Mouse (Mus musculus) common myeloid progenitor, adult 5-6 weeks (primary cell): Measurements from ENCODE around the gene Krtap6-5. TPM values are rescaled to one million over a fixed set of nuclear protein-coding genes. Genes with fewer than 3 reads are reported as not detected.
"Not testable (repeated sequence)": the region's sequence is repeated elsewhere in the genome, so short reads cannot be mapped to it uniquely, and the experiment has no call there.

Experiments used
- ATAC-seq: replicated peaks from 2 replicates; pipeline ENCODE4 v1.8.0; 2016; ENCODE audit warnings: low read depth, mild to moderate bottlenecking, moderate TSS enrichment, inconsistent platforms; ENCODE audit not compliant: poor library complexity, severe bottlenecking
- total RNA-seq: library from RNA; stranded (forward); fragments of 200-1000, 187-1606 nt; gene quantifications from 2 replicates; pipeline ENCODE4 v1.2.3, GENCODE M21; 2017

Krtap6-5 gene
- not detected in 2 replicates for total RNA-seq

DNA sequence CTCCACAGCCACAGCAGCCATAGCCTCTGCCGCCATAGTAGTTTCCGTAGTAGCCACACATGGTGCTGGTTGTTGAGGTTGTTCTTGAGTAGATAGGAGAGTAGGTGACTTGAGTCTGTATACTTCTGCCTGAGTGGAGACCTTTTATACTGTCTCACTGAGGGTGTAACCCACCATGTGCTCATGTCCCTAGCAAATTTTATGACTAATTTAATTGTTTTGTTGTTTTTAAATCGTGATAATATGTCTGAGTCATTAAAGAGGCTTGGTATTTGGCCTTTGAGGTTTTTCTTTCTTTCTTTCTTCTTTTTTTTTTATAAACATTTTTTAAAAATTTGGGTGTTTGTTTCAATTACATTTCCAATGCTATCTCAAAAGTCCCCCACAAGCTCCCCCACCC is at the start of gene Krtap6-5:
Gene Krtap6-5, minus strand, starts transcription at position 101 of the 400 bp plus-strand sequence.
- no peak for ATAC-seq

- not testable (repeated sequence) for ATAC-seq
Observed at GRCm38 (mm10) chr16:89071041-89071440, 23.4 kb upstream of the Krtap6-5 start.

GRCm38 (mm10) chr16:89063902-89064301 is 16.2 kb upstream of the Krtap6-5 start, which contains the start of gene 1110025L11Rik:
1110025L11Rik (minus strand) TSS chr16:89064002.
- ATAC-seq = not testable (repeated sequence)

DNA sequence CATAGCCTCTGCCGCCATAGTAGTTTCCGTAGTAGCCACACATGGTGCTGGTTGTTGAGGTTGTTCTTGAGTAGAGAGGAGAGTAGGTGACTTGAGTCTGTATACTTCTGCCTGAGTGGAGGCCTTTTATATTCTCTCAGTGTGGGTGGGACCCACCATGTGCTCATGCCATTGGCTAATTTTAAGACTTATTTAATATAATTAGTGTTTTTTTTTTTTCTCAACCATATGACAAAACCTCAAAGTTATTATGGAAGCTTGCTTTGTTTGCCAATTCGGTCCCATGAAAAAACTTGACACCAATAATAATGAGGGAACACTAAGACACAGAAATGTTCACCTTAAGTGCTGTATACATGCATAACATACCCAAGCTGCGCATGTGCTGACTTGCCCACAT is 6.3 kb downstream of the Krtap6-5 start, which contains the start of gene Gm10228:
Gene Gm10228, minus strand, starts transcription at position 101 of the 400 bp plus-strand sequence.
- not testable (repeated sequence) for ATAC-seq

- not testable (repeated sequence) for ATAC-seq
Observed at GRCm38 (mm10) chr16:89031399-89031798, 16.3 kb downstream of the Krtap6-5 start, which contains the start of gene Krtap6-1. Krtap6-1 (plus strand) TSS chr16:89031699.

DNA sequence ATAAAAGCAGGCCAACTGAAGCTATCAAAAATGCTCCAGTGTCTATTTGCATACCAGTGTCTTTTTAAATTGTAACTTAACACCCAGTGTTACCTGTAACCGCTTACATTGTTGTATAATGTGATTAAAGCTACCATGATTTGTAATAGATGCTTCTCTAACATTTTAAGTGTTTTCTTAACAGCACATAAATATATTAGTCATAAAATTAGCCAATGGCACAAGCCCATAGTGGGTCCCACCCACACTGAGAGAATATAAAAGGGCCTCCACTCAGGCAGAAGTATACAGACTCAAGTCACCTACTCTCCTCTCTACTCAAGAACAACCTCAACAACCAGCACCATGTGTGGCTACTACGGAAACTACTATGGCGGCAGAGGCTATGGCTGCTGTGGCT is 32.7 kb downstream of the Krtap6-5 start, which contains the start of gene Gm10229:
Gene Gm10229, plus strand, starts transcription at position 301 of the 400 bp plus-strand sequence.
- not testable (repeated sequence) for ATAC-seq

GRCm38 (mm10) chr16:89013973-89014372 is 33.7 kb downstream of the Krtap6-5 start:
- ATAC-seq = no peak

DNA sequence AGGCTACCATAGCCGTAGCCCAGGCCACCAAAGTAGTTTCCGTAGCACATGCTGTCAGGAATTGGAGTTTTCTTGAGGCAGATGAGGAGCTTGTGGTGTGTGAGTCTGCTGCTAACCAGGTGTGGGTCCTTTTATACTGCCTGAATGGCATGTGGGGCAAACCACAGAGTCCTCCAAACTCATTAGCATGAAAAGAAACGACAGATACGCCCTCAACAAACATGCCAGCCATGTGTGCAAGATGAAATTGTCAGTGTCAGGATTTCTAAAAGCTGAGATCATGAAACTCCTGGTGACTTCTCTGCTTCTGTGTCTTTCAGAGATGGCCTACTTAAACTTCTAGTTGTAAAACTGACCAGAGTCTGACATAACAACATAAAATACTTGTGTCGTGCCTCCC is 37.0 kb downstream of the Krtap6-5 start, which contains the start of gene Krtap22-2:
Gene Krtap22-2, minus strand, starts transcription at position 101 of the 400 bp plus-strand sequence.
- no peak for ATAC-seq

Other genes with a start within 250 kb of the Krtap6-5 start
- gene Gm20741, start 235.7 kb downstream of the Krtap6-5 start, total RNA-seq = not detected in 2 replicates
- not detected in 2 replicates for gene Krtap15, start 227.7 kb downstream of the Krtap6-5 start, total RNA-seq
- not detected in 2 replicates for gene Krtap14, start 221.7 kb downstream of the Krtap6-5 start, total RNA-seq
- gene Krtap19-1, start 178.5 kb downstream of the Krtap6-5 start, total RNA-seq = not detected in 2 replicates
- not detected in 2 replicates for gene Krtap19-2, start 173.6 kb downstream of the Krtap6-5 start, total RNA-seq
- gene Krtap19-3, start 169.8 kb downstream of the Krtap6-5 start, total RNA-seq = not detected in 2 replicates
- gene Krtap19-4, start 162.8 kb downstream of the Krtap6-5 start, total RNA-seq = not detected in 2 replicates
- not detected in 2 replicates for gene Krtap19-5, start 151.4 kb downstream of the Krtap6-5 start, total RNA-seq
- not detected in 2 replicates for gene Krtap19-9b, start 115.6 kb downstream of the Krtap6-5 start, total RNA-seq
- not detected in 2 replicates for gene Krtap16-3, start 85.0 kb downstream of the Krtap6-5 start, total RNA-seq
- not detected in 2 replicates for gene Krtap22-2, start 37.1 kb downstream of the Krtap6-5 start, total RNA-seq
- not detected in 2 replicates for gene Gm10229, start 32.6 kb downstream of the Krtap6-5 start, total RNA-seq
- gene Krtap6-1, start 16.2 kb downstream of the Krtap6-5 start, total RNA-seq = not detected in 2 replicates
- not detected in 2 replicates for gene Gm10228, start 6.4 kb downstream of the Krtap6-5 start, total RNA-seq
- gene 1110025L11Rik, start 16.1 kb upstream of the Krtap6-5 start, total RNA-seq = not detected in 2 replicates
- gene Krtap6-3, start 36.1 kb upstream of the Krtap6-5 start, total RNA-seq = not detected in 2 replicates
- gene Gm6358, start 93.0 kb upstream of the Krtap6-5 start, total RNA-seq = not detected in 2 replicates
- gene Gm10061, start 103.2 kb upstream of the Krtap6-5 start, total RNA-seq = not detected in 2 replicates
- not detected in 2 replicates for gene Gm9789, start 110.1 kb upstream of the Krtap6-5 start, total RNA-seq
- gene Gm7735, start 121.6 kb upstream of the Krtap6-5 start, total RNA-seq = not detected in 2 replicates
- not detected in 2 replicates for gene 1110057P08Rik, start 126.9 kb upstream of the Krtap6-5 start, total RNA-seq
- not detected in 2 replicates for gene Krtap20-2, start 158.0 kb upstream of the Krtap6-5 start, total RNA-seq